Mouse (Mus musculus) spleen, adult 2 months (tissue): Measurements from ENCODE around the gene Mrpl37.
"Not testable (repeated sequence)": the region's sequence is repeated elsewhere in the genome, so short reads cannot be mapped to it uniquely, and the experiment has no call there.

Source experiments
- CTCF ChIP-seq: fragments of 200-500 bp; IDR thresholded peaks from 2 replicates; pipeline ENCODE4 v1.5.1; 2011; ENCODE audit warnings: mild to moderate bottlenecking, inconsistent platforms; ENCODE audit not compliant: insufficient read depth, insufficient read length, insufficient replicate concordance; ENCODE audit errors: extremely low read depth
- POLR2A ChIP-seq: fragments of 200-500 bp; IDR thresholded peaks from 2 replicates; pipeline ENCODE4 v1.6.1; 2011; ENCODE audit warnings: low read depth, low read length, inconsistent platforms

GRCm38 (mm10) chr4:107109181-107109580 lies 42.5 kb upstream of the Mrpl37 start:
- not testable (repeated sequence) for TF ChIP-seq POLR2A, CTCF
